Mouse (Mus musculus): ENCODE measurements around the gene Pxdc1. TPM values are rescaled to one million over a fixed set of nuclear protein-coding genes. Genes with fewer than 3 reads are reported as not detected.

Pxdc1 gene
- polyA plus RNA-seq, 1 experiment: 0.39 TPM

DNA sequence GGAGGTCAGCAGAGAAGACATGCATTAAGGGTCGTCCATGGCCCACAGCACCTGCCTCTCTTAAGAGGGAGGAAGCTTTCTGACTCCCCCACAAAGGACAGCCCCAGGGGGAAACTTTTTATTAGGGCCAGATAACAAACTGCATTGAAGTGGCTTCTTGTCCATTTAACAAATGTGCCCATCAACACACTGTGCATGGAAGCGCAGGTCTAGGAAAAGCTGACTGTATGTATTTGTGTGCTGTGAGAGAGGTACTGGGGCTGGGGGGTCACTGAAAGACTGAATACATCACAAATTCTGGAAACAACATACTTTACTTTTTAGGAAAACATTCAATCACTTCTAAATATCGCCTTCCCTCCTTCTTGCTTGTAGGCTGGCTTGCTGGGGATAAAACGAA lies 9.4 kb downstream of the Pxdc1 start:
- H3K27ac ChIP-seq (ENCODE audit: insufficient read depth, low read depth, low read length): no peak overlapping the region
- no peak for TF ChIP-seq CTCF (IDR thresholded peaks at IDR 0.05; ENCODE audit: low read depth, low read length)
- TF ChIP-seq POLR2A (IDR thresholded peaks at IDR 0.05; ENCODE audit: borderline replicate concordance, low read depth, low read length): no peak
- H3K4me3 ChIP-seq (ENCODE audit: insufficient read depth, low read length): no peak overlapping the region
- peaks cover 5% of the 10 kb centered on the region; the same call in 1 of the 2 replicates for H3K4me1 ChIP-seq (ENCODE audit: control insufficient read depth, insufficient read depth, low read length)

DNA sequence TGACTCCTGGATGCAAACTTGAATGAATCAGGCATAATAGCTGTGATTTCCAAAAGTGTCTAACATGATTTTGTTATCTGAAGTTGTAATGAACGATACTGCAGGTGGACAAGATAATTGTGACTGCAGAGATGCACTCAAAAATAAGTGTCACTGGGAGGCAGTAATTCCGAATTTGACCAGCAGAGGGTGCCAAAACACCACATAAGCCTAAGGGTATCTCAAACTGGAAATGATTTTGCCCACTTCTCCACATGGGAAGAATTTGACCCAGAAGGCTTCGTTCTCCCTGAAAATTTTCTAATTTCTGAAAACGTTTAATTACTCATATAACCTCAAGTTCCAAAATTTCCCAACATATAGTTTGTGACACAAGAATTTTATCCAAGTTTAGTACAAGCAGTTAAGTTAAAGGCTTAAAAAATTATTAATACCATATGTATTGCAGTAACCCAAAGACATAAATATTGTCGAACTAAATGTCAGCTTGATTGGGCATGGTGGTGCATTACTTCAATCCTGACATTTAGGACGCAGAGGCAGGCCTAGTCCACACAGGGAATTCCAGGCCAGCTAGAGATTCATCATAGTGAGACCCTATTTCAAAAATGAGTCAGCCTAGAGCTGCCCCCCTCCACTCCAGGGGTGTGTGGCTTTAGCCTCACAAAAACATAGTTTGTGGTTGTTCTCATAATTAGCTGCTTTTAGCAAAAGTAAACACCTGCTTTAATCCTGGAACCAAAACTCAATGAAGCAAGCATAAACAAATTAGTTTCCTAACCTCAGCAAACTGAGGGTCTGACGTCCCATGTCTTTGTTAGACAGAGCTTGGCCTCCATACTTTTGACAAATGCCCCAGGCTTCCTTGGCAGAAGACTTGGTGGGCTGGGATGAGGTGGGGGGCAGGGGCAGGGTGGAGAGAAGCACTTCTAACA lies 10.1 kb downstream of the Pxdc1 start:
- no peak overlapping the region for H3K4me3 ChIP-seq (ENCODE audit: insufficient read depth, low read length)
- H3K27ac ChIP-seq (ENCODE audit: insufficient read depth, low read depth, low read length): no peak overlapping the region
- peaks cover 5% of the 10 kb centered on the region; the same call in 1 of the 2 replicates for H3K4me1 ChIP-seq (ENCODE audit: control insufficient read depth, insufficient read depth, low read length)
- TF ChIP-seq POLR2A (IDR thresholded peaks at IDR 0.05; ENCODE audit: borderline replicate concordance, low read depth, low read length) (no peak), CTCF (IDR thresholded peaks at IDR 0.05; ENCODE audit: low read depth, low read length) (no peak)

DNA sequence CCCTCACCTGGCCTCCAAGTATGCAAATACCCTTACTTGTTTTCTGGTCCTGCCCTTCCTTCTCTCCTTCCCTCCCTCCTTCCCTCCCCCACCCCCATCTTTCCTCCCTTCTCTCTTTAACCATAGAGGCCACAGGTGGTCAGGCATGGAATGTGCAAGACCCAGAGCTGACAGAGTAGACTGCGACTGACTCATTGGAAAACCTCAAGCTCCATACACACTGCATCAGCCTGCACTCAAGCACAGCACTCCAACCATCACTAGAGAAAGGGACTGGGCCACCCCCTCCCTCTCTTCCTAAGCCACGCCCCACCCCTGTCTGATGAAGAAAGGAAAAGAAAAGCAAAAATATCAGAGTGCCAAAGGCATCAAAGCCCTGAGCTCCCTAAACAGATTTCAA lies 12.2 kb downstream of the Pxdc1 start:
- no peak overlapping the region for H3K27ac ChIP-seq (ENCODE audit: insufficient read depth, low read depth, low read length)
- H3K4me1 ChIP-seq (ENCODE audit: control insufficient read depth, insufficient read depth, low read length): peaks cover 15% of the 10 kb centered on the region
- no peak overlapping the region for H3K4me3 ChIP-seq (ENCODE audit: insufficient read depth, low read length)
- TF ChIP-seq POLR2A (IDR thresholded peaks at IDR 0.05; ENCODE audit: borderline replicate concordance, low read depth, low read length) (no peak), CTCF (IDR thresholded peaks at IDR 0.05; ENCODE audit: low read depth, low read length) (no peak)

DNA sequence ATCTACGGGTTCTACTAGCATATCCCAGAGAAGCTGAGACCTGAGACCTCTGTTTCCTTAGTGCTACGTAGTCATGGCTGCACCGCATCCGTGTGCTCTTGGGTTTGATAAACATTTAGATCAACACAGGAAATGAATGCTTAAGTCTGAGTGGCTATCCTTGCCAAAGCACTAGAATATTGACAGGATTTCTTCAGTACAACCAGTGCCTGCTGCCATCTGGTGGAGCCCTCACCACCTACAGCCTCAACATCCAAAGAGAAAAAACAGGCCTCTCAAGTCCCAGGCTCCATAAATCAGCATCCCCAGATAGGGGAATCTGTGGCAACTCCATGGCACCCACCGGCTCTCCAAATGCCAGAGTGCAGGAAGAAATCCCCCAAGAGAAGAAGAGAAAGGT lies 17.3 kb downstream of the Pxdc1 start:
- Histone ChIP-seq H3K27ac (ENCODE audit: insufficient read depth, low read depth, low read length) (no peak overlapping the region), H3K4me1 (ENCODE audit: control insufficient read depth, insufficient read depth, low read length) (peaks cover 10% of the 10 kb centered on the region), H3K4me3 (ENCODE audit: insufficient read depth, low read length) (no peak overlapping the region)
- TF ChIP-seq POLR2A (IDR thresholded peaks at IDR 0.05; ENCODE audit: borderline replicate concordance, low read depth, low read length): no peak
- TF ChIP-seq CTCF (IDR thresholded peaks at IDR 0.05; ENCODE audit: low read depth, low read length): peak; percentile 65

DNA sequence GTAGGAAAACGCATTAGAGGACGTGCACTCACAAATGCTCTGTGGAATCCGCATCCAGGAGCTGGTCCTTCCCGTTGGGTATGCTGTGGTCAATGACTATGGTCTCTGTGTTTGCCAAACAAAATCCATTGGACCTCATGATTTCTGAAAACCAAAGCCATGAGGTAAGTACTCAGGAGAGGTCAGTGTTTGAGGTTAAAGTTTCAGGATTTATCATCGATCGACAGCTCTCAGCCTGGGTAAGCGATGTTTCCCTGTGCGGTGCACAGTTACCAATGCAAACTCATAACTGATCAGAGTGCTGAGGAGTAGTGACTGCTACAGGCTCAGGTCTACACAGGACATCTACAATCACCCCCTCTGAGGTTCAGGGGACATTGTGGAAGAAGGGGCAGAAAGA lies 23.0 kb downstream of the Pxdc1 start:
- Histone ChIP-seq H3K4me1 (ENCODE audit: control insufficient read depth, insufficient read depth, low read length) (peaks cover 6% of the 10 kb centered on the region), H3K27ac (ENCODE audit: insufficient read depth, low read depth, low read length) (no peak overlapping the region), H3K4me3 (ENCODE audit: insufficient read depth, low read length) (no peak overlapping the region)
- TF ChIP-seq CTCF (IDR thresholded peaks at IDR 0.05; ENCODE audit: low read depth, low read length) (no peak), POLR2A (IDR thresholded peaks at IDR 0.05; ENCODE audit: borderline replicate concordance, low read depth, low read length) (no peak)

DNA sequence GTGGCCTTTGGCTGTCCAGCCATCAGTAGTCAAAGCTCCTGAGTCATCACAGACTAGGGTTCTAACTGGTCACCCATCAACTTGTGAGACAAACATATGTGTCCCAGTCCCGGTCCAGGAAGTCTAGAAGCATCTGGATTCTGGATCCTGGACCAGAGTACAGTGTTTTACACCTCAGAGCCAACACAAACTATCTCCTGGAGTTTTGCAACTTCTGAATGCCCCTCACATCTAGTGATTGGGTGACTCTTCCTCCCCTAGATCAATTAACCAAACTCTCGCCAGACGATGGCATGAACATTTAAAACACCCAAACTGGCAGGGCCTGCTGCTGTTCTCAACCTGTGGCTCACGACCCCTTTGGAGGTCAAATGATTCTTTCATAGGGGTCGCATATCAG lies 23.5 kb downstream of the Pxdc1 start:
- Histone ChIP-seq H3K27ac (ENCODE audit: insufficient read depth, low read depth, low read length) (no peak overlapping the region), H3K4me1 (ENCODE audit: control insufficient read depth, insufficient read depth, low read length) (peaks cover 6% of the 10 kb centered on the region), H3K4me3 (ENCODE audit: insufficient read depth, low read length) (no peak overlapping the region)
- TF ChIP-seq POLR2A (IDR thresholded peaks at IDR 0.05; ENCODE audit: borderline replicate concordance, low read depth, low read length) (no peak), CTCF (IDR thresholded peaks at IDR 0.05; ENCODE audit: low read depth, low read length) (no peak)

DNA sequence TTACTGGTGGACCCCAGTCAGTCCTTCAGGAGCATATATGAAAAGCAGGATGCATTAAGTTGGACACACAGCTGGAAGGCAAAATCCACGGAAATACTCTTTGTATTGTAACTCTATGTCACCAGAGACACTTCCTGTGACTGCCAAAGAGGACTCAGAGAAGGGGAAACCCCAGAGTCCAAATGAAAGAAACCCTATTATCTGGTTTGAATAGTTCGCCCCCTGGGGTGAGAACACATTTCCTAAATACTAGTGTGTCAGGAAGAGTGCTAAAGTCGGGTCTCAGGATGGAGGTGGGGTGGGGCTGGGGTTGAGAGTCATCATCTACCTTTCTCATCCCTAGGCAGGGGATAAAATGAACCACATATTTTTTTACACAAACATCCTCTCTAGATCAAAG lies 25.8 kb downstream of the Pxdc1 start:
- Histone ChIP-seq H3K4me3 (ENCODE audit: insufficient read depth, low read length) (no peak overlapping the region), H3K4me1 (ENCODE audit: control insufficient read depth, insufficient read depth, low read length) (peaks cover 6% of the 10 kb centered on the region), H3K27ac (ENCODE audit: insufficient read depth, low read depth, low read length) (no peak overlapping the region)
- no peak for TF ChIP-seq CTCF (IDR thresholded peaks at IDR 0.05; ENCODE audit: low read depth, low read length)
- TF ChIP-seq POLR2A (IDR thresholded peaks at IDR 0.05; ENCODE audit: borderline replicate concordance, low read depth, low read length): no peak

DNA sequence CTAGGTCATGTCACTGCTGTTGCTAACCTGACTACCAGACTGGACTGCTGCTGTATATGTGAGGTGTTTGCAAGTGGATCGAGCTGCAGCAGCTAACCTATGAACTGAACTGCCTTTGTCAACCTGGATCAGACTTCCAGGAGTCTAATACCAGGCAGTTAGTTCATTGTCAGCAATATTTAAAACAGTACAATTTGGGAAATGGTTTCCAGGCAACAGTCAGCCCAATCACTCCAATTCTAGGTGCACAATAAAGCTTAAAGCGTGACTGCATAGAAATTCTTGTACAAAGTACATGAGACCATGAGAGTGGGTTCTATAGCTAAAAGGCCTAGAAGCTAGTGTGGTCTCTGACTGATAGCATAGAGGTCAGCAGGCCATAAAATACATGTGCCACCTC lies 28.9 kb downstream of the Pxdc1 start:
- TF ChIP-seq CTCF (IDR thresholded peaks at IDR 0.05; ENCODE audit: low read depth, low read length) (no peak), POLR2A (IDR thresholded peaks at IDR 0.05; ENCODE audit: borderline replicate concordance, low read depth, low read length) (no peak)
- peaks cover 6% of the 10 kb centered on the region for H3K4me1 ChIP-seq (ENCODE audit: control insufficient read depth, insufficient read depth, low read length)

DNA sequence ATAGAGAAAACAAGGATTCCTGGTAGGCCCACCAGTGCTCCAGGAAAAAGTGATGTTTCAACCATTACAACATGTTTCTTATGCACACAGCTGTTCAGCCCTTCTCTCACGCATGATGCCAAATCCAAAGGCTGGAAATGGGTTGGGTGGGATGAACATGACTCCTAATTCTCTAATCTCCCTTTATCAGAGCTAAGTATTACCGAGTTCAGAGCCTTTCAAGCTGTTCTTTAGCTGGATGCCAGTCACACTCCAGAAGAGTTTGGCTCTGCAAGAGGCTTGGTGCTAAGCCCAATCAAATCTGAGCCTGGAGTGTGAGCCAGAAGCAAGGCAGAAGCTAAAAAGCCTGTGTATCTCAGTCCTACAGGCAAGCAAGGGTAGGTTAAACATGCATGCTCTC lies 40.9 kb downstream of the Pxdc1 start:
- TF ChIP-seq POLR2A (IDR thresholded peaks at IDR 0.05; ENCODE audit: borderline replicate concordance, low read depth, low read length): no peak
- Histone ChIP-seq H3K27ac (ENCODE audit: insufficient read depth, low read depth, low read length) (no peak overlapping the region), H3K4me1 (ENCODE audit: control insufficient read depth, insufficient read depth, low read length) (no peaks in the 10 kb centered on the region), H3K4me3 (ENCODE audit: insufficient read depth, low read length) (no peak overlapping the region)

More for the DNA sequence above, 28.9 kb downstream of the Pxdc1 start:
- Histone ChIP-seq H3K4me3 (ENCODE audit: insufficient read depth, low read length) (no peak overlapping the region), H3K27ac (ENCODE audit: insufficient read depth, low read depth, low read length) (no peak overlapping the region)

DNA sequence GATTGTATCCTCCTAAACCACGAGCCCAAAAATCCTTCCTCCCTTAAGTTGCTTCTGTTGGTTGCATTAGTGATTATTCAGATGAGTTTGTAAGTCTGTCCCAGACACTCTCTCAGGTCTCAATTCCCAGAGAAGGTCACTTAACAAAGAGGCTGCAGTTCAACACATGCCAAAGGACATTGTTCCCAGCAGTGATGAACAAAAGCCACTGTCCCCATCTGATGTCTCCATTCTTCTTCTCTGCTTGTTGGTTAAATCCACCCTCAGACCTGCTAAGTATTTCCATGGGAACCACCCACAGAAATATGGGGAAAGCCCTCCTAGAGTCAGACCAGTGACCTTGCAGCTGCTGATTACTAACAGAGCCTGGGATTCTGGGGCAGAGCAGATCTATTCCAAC lies 43.6 kb downstream of the Pxdc1 start:
- Histone ChIP-seq H3K27ac (ENCODE audit: insufficient read depth, low read depth, low read length) (no peak overlapping the region), H3K4me1 (ENCODE audit: control insufficient read depth, insufficient read depth, low read length) (no peaks in the 10 kb centered on the region), H3K4me3 (ENCODE audit: insufficient read depth, low read length) (no peak overlapping the region)
- TF ChIP-seq CTCF (IDR thresholded peaks at IDR 0.05; ENCODE audit: low read depth, low read length) (no peak), POLR2A (IDR thresholded peaks at IDR 0.05; ENCODE audit: borderline replicate concordance, low read depth, low read length) (no peak)

Measured in bone marrow macrophage, adult 2 months (primary cell).